Mouse (Mus musculus): Measurements from ENCODE around the gene Lrrc75a.
A peak's percentile ranks its signal among the peaks of the same experiment; 100 is the strongest.

Gene Lrrc75a

GRCm38 (mm10) chr11:62622850-62623249 lies 25.5 kb downstream of the Lrrc75a start:
- no peak for DNase-seq (ENCODE audit: extremely low spot score, low read depth, low spot score)

GRCm38 (mm10) chr11:62621586-62622283 lies 26.6 kb downstream of the Lrrc75a start:
- no peak for DNase-seq (ENCODE audit: extremely low spot score, low read depth, low spot score)

- DNase-seq (ENCODE audit: extremely low spot score, low read depth, low spot score): no peak
Observed at GRCm38 (mm10) chr11:62621079-62621478, 27.2 kb downstream of the Lrrc75a start.

- DNase-seq (ENCODE audit: extremely low spot score, low read depth, low spot score): no peak
Observed at GRCm38 (mm10) chr11:62615456-62615855, 32.9 kb downstream of the Lrrc75a start.

GRCm38 (mm10) chr11:62614876-62615410 lies 33.4 kb downstream of the Lrrc75a start:
- DNase-seq (ENCODE audit: extremely low spot score, low read depth, low spot score): no peak

- peak; percentile 93 for DNase-seq (ENCODE audit: extremely low spot score, low read depth, low spot score)
Observed at GRCm38 (mm10) chr11:62613657-62614365, 34.5 kb downstream of the Lrrc75a start.

- no peak for DNase-seq (ENCODE audit: extremely low spot score, low read depth, low spot score)
Observed at GRCm38 (mm10) chr11:62612604-62613003, 35.7 kb downstream of the Lrrc75a start.

- no peak for DNase-seq (ENCODE audit: extremely low spot score, low read depth, low spot score)
Observed at GRCm38 (mm10) chr11:62610304-62610703, 38.0 kb downstream of the Lrrc75a start.

GRCm38 (mm10) chr11:62608826-62609675 lies 39.3 kb downstream of the Lrrc75a start:
- no peak for DNase-seq (ENCODE audit: extremely low spot score, low read depth, low spot score)

- no peak for DNase-seq (ENCODE audit: extremely low spot score, low read depth, low spot score)
Observed at GRCm38 (mm10) chr11:62607952-62608201, 40.4 kb downstream of the Lrrc75a start.

GRCm38 (mm10) chr11:62607170-62607951 lies 41.0 kb downstream of the Lrrc75a start:
- DNase-seq (ENCODE audit: extremely low spot score, low read depth, low spot score): no peak

- no peak for DNase-seq (ENCODE audit: extremely low spot score, low read depth, low spot score)
Observed at GRCm38 (mm10) chr11:62606299-62607169, 41.8 kb downstream of the Lrrc75a start.

GRCm38 (mm10) chr11:62605619-62606298 lies 42.6 kb downstream of the Lrrc75a start:
- no peak for DNase-seq (ENCODE audit: extremely low spot score, low read depth, low spot score)

- no peak for DNase-seq (ENCODE audit: extremely low spot score, low read depth, low spot score)
Observed at GRCm38 (mm10) chr11:62604886-62605618, 43.3 kb downstream of the Lrrc75a start.

GRCm38 (mm10) chr11:62604123-62604706 lies 44.1 kb downstream of the Lrrc75a start:
- no peak for DNase-seq (ENCODE audit: extremely low spot score, low read depth, low spot score)

- no peak for DNase-seq (ENCODE audit: extremely low spot score, low read depth, low spot score)
Observed at GRCm38 (mm10) chr11:62603312-62604056, 44.8 kb downstream of the Lrrc75a start.

- peak; percentile 91 for DNase-seq (ENCODE audit: extremely low spot score, low read depth, low spot score)
Observed at GRCm38 (mm10) chr11:62602619-62603311, 45.6 kb downstream of the Lrrc75a start.

All from hindlimb bud, embryonic 11.5 days (tissue).